Mouse (Mus musculus) heart, adult 18-20 months (tissue): Measurements from ENCODE around the gene Ranbp6. TPM values are rescaled to one million over a fixed set of nuclear protein-coding genes. Genes with fewer than 3 reads are reported as not detected.

ENCODE experiments used
- DNase-seq, 2 experiments: peaks; one replicate each; pipeline ENCODE4 v3.0.0; 2021 to 2022; ENCODE audit warnings: mixed read lengths in 1 of 2
- total RNA-seq, 2 experiments: library from RNA; stranded (reverse); gene quantifications; 2 replicates each; pipeline ENCODE4 v1.2.3; 2021

The Ranbp6 gene
- total RNA-seq, 2 experiments from 2014 or later, result 13.1 to 15.3 TPM

DNA sequence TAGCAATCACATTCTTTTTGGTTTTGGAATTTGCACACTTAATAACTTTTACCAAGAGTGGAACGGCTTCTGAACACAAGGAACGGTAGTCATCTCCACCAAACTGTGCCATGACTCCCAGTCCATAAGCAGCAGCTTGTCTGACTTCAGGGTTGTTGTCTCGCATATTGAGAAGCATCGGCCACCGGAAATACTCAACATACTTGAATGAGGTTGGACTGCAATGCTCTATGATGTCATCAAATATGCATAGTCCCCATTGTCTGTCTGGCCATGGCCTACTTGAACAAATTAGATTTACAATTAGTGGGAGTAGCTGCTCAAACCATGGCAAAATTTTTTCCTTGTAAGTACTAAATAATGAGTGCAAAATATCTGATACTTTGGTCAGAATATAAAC lies 2.8 kb downstream of the Ranbp6 start:
- no peak for DNase-seq

DNA sequence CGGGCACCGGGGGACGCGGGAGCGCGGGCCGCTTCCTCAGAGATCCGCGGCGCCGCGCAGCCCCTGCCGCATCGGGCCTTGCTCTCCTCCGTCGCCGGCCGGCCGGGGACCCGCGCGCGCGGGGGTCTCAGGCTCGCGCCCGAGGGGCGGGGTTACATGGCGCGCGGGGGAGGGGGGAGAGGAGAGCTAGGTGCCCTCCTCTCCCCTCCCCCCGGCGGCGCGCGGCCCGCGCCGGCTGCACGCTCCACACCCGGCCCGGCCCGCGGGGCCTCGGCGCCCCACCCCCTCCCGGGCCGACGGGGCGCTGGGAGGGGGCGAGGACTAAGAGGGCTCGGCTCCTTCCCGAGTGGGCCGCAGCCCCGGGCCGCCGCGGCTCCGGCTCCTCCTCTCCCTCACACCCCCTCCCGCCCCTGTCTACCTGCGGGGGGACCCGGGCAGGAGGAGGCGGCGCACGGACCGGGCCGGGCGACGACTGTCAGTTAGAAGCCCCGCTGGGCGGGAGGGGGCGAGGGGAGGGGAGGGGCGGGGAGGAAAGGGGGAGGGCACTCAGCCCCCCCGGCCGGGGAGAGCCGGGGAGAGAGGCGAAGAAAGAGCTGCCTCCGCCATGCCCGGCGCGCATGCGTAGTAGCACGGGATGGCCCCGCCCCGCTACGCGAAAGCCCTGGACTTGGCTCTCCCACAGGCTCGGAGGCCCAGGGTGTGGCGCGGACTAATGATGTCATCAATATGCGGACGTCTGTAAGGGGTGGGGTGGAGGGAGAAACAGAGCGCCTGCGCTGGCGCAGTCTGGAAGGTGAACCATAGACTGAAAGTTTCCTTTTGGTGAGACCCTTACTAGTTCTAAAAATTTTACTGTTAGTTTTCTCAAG lies 6.6 kb downstream of the Ranbp6 start, which contains the start of gene 9930021J03Rik:
9930021J03Rik (minus strand) TSS at position 73 of the 869 bp plus-strand sequence.
- DNase-seq, result peak; percentile 99

DNA sequence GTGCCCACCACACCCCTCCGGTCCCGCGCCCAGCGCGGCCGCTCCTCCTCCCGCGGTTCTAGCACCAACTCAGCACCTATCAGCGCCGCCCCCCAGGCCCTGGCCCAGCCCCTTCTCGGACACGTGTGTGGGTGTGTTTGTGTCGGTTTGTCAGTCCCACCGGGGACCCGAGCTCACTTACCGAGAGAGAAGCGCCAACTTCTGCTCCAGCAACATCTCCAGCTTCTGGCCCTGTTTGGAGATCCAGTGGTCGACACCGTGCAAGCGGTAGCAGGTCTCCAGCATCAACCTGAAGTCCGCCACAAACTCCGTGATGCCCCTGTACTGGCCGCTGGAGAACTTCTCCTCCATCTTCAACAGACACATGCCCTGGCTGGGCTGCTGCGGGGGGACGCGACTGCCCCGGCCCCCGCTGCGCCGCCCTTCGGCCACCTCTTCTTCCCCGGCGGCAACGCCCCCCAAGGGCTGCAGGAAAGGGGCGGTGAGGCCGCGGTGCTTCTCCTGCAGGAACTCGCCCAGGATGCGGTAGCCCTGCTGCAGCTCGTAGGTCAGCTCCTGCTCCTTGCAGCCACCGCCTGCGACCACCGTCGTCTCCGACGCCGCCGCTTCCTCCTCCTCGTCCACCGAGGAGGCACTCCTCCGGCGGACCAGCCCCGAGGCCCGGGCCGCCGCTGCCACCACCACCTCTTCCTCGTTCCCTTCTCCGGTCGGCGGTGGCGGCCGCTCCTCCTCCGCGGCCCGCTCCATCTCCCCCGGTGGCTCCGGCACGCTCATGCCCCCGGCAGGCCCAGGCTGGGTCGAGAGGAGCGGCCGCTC lies 7.5 kb downstream of the Ranbp6 start:
- DNase-seq, result peak; percentile 75 to 76

DNA sequence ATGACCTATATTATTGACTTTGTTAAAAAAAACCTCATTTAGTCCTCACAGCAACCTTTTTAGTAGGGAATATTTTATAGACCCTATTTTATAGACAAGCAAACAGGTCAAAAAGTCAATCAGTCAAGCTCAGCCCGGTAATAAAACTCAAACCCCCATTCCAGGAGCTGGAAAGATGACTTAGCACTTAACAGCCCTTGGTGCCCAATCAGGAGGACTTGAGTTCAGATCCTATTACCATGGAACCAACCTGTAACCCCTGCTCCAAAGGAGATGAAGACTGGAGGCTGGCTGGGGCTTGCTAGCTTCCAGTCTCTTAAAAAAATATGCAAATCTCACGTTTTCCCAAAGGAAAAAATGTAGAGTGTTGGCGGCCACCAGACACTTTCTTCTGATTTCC lies 8.8 kb downstream of the Ranbp6 start:
- DNase-seq, result no peak

DNA sequence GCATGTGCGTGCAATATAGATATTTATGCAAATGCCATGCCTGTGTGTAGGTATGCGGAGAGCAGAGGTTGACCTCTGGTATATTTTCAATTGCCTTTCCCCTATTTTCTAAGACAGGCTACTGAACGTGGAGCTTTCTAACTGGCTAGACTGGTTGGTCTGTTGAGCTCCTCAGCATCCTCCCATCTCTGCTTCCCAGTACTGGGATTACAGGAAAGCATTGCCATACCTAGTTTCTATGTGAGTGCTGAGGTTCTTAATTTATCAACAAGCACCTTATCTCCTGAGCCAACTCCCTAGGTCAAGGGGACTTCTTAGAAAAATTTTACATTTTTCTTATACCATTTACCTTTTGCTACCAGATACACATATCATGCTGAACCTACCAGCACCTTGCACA lies 15.4 kb downstream of the Ranbp6 start:
- no peak for DNase-seq

DNA sequence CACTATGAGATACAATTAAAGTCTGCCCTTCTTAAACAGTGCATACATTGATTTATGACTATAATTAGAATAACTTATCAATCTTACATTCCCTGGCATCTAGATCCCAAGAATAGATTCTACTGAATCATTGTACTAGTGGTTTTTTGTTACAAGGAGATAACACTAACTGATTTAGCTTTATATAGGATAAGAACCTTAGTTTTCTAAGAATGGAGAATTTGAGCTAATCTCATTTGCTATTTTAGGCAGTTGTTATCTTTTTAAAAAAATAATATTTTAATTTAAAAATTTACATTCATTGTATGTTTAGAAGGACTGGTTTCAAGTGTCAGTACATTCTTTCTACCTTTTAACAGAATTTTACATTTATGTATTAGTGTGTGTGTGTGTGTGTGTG lies 24.8 kb downstream of the Ranbp6 start:
- DNase-seq, result no peak

DNA sequence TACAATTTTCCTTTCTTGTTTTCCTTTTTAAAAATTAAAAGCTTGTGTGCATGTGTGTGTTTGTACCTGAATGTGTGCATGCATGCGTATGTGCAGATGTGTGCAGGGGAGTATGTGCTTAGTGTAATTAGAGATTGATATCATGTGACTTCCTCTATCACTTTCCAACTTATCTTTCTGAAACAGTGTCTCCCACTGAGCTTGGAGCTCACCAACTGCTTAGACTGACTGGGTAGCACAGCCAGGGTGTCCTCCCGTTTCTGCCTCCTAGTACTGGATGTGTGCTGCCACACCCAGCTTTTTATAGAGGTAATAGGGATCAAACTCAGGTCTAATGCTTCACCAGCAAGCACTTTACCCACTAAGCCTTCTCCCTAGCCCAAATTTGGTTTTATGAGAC lies 29.9 kb downstream of the Ranbp6 start:
- no peak for DNase-seq

Other genes starting within 250 kb of the Ranbp6 start
- 10 to 100 TPM in 1 of 2 experiments, 1 to 10 TPM in 1; 9.5 to 12.7 TPM for gene Ermp1, start 164.6 kb downstream of the Ranbp6 start, total RNA-seq
- gene Mlana, start 115.2 kb downstream of the Ranbp6 start, total RNA-seq, result 1 to 10 TPM in 1 of 2 experiments, under 1 TPM in 1; 0.60 to 1.1 TPM
- gene 9930021J03Rik, start 7.0 kb downstream of the Ranbp6 start, total RNA-seq, result 10 to 100 TPM; 12.9 to 13.4 TPM
- gene Il33, start 112.1 kb upstream of the Ranbp6 start, total RNA-seq, result 1 to 10 TPM; 4.9 to 8.3 TPM
- not detected for gene Trpd52l3, start 190.8 kb upstream of the Ranbp6 start, total RNA-seq
- 10 to 100 TPM; 18.8 to 24.0 TPM for gene Uhrf2, start 217.5 kb upstream of the Ranbp6 start, total RNA-seq